Mouse (Mus musculus): ENCODE measurements around the gene Tmed11. TPM values are rescaled to one million over a fixed set of nuclear protein-coding genes. Genes with fewer than 3 reads are reported as not detected.
"Not testable (repeated sequence)": the region's sequence is repeated elsewhere in the genome, so short reads cannot be mapped to it uniquely, and the experiment has no call there.

Tmed11 gene
- not detected for total RNA-seq (2021)
- long read RNA-seq, experiment 1: 0 reads
- long read RNA-seq, experiment 2: 0 reads

- not testable (repeated sequence) for DNase-seq (ENCODE audit: low spot score in 2 of 2)
Observed at GRCm38 (mm10) chr5:108795263-108795662, at the start of gene Tmed11. Gene Tmed11 (minus strand): TSS chr5:108795363.

- DNase-seq (ENCODE audit: low spot score in 2 of 2): no peak
Observed at GRCm38 (mm10) chr5:108836156-108836555, 41.0 kb upstream of the Tmed11 start.

DNA sequence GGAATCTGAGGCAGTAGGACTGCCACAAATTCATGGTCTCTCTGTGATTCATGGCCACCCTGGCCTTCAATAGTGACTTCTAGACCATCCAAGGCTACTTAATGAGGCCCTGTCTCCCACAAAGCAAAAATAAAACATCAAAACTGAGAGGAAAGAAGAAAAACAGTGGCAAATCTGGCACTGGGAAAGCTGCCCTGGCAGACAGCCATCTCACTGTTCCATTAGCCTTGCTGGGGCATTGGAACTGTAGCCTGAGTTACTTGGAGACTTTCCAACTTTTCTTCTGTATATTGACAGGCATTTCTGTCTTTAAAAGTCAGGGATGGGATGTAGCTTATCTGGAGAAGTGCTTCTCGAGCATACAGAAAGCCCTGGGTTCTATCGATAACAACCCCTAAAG is 28.1 kb upstream of the Tmed11 start:
- no peak for DNase-seq (ENCODE audit: low spot score in 2 of 2)

- DNase-seq (ENCODE audit: low spot score in 2 of 2): not testable (repeated sequence)
Observed at GRCm38 (mm10) chr5:108808750-108809149, 13.6 kb upstream of the Tmed11 start, which contains the start of gene Vmn2r8. Gene Vmn2r8 (minus strand): TSS chr5:108808850.

DNA sequence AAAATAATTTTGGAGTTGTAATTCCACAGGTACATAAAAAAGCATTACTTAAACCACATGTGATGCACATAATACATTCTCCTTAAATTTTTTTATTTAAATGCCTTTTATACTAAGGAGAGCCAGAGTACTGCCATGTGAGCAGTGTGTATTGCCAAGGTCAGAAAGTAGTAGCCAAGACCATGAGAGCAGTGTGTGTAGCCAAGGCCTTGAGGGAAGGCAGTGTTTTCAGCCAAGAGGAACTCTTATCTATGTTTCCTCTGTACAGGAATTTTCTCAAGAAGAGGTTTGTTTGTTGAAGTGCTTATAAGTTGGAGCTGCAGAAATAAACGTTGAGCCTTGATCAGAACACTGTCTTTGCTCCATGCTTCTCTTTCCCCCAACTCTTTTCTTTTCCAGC is 8.5 kb upstream of the Tmed11 start:
- no peak for DNase-seq (ENCODE audit: low spot score in 2 of 2)

DNA sequence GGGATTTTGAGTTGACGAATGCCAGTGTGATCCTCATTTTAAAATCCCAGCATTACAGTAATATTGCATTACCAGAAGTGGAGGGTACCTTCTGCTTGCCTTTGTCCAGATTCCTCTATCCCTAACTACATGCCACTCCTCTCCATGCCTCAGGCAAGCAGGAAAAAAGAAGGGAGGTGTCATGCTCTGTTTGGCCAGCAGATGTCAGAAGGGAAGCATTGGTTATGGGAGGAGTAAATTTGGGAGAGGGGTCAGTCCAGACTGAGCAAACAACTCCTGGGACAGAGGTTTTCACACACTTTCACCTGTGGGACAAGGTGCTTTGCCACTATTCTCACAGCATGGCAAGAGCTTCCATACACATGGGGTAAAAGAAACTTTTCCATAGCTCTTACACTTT is 4.8 kb downstream of the Tmed11 start:
- peak in 1 of 2 experiments; percentile 5 for DNase-seq (ENCODE audit: low spot score in 2 of 2)

DNA sequence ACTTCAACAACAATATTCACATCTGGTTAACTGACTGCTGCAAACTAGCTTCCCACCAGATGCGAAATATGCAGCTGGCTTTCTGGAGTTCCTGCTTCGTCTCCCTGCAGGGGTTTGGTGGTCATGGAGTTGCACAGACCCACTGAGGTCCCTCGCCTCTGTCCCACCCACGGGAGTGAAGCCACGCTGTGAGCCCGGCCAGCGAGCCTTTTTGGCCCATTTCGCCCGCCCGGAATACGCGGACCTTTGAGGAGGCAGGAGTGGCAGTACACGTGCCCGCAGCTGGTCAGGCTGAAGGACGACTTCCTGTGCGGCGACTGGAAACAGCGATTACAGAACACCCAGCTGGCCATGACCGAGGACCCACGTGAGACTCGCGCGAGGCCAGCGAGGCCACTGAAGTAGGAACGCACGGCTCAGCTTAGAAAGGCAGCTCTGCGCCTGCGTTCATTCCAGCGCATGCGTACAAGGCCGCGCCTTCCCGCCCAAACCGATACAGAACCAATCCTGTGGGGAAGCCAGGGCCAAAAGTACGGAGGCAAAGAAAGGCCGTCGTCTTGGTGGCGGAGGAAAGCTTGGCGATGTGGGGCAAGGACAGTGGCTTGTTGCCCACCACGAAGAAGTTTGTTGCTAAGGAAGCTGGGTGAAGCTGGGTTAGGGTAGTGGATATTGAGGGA is 20.4 kb downstream of the Tmed11 start, which contains the start of gene Rnf212:
Rnf212 (minus strand) TSS at position 353 of the 677 bp plus-strand sequence.
- no peak for DNase-seq (ENCODE audit: low spot score in 2 of 2)

DNA sequence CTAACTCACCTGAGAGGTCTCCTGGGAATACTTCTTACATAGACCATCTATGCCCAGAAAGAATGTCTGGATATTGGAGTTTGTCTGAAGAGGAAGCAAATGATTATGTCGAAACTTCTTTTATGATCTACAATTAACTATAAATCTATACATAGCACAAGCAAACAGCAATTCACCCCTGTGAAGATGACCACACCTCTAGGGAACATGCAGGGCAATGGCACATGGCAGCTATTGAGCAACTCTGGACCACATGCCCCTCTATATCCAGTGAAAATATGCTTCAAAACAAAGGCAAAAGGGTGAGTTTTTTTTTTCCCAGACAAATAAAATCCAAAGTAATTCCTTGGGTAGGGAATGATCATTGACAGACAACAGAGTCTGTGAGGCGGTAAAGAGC is 35.2 kb downstream of the Tmed11 start:
- no peak for DNase-seq (ENCODE audit: low spot score in 2 of 2)

GRCm38 (mm10) chr5:108758396-108758795 is 36.8 kb downstream of the Tmed11 start:
- peak; percentile 8 to 45 for DNase-seq (ENCODE audit: low spot score in 2 of 2)

- not testable (repeated sequence) for DNase-seq (ENCODE audit: low spot score in 2 of 2)
Observed at GRCm38 (mm10) chr5:108751258-108751657, 43.9 kb downstream of the Tmed11 start.

- DNase-seq (ENCODE audit: low spot score in 2 of 2): no peak
Observed at GRCm38 (mm10) chr5:108750328-108751210, 44.6 kb downstream of the Tmed11 start.

DNA sequence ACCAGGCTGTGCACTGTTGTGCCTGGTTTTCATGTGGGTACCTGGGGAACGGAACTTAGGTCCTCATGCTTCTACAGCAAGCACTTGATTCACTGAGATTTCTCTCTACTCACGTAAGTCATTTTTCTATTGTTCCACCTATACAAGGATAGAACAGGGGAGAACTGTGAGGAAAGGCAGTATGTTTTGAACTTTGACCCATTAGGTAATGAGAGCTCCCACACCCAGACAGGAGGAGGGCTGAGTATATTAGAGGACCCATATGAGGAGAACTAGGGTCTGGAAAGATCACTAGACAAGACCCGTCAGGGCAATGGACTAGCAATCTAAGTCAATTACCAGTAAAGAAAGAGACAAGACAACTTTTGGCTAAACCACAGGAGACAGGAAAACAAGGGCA is 50.5 kb downstream of the Tmed11 start:
- DNase-seq (ENCODE audit: low spot score in 2 of 2): no peak

DNA sequence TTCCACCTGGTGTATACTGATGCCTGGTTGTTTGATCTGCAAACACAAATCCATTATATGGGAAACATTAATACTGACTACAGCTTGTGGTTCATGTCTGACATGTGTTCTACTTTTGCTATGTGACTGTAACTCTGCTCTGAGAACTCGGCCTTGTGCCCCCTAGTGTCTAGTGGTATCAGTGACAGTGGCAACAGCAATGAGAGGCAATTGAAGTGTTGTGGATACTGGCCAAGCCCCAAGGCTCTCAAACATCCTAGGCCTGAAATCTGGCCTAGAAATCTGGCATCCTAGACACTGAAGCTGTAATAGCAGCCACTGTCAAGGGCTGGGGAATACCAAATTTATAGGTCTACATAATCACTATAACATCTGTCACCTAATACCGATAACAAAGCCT is 51.3 kb downstream of the Tmed11 start:
- no peak for DNase-seq (ENCODE audit: low spot score in 2 of 2)

GRCm38 (mm10) chr5:108742596-108742995 is 52.6 kb downstream of the Tmed11 start:
- no peak for DNase-seq (ENCODE audit: low spot score in 2 of 2)

GRCm38 (mm10) chr5:108741844-108742243 is 53.3 kb downstream of the Tmed11 start:
- DNase-seq (ENCODE audit: low spot score in 2 of 2): no peak

- DNase-seq (ENCODE audit: low spot score in 2 of 2): no peak
Observed at GRCm38 (mm10) chr5:108727425-108727824, 67.7 kb downstream of the Tmed11 start.

Other genes starting within 250 kb of the Tmed11 start
- gene Cplx1, start 245.3 kb downstream of the Tmed11 start, total RNA-seq (2021): 100 to 1,000 TPM; 582 to 600 TPM
- gene Gak, start 165.6 kb downstream of the Tmed11 start, total RNA-seq (2021): 10 to 100 TPM; 93.4 to 97.9 TPM
- gene Tmem175, start 165.6 kb downstream of the Tmed11 start, total RNA-seq (2021): 10 to 100 TPM; 36.7 to 41.1 TPM
- 10 to 100 TPM; 10.1 to 10.9 TPM for gene Idua, start 135.0 kb downstream of the Tmed11 start, total RNA-seq (2021)
- gene Dgkq, start 125.7 kb downstream of the Tmed11 start, total RNA-seq (2021): 10 to 100 TPM; 54.1 to 55.0 TPM
- gene Slc26a1, start 119.8 kb downstream of the Tmed11 start, total RNA-seq (2021): 1 to 10 TPM; 1.4 to 2.1 TPM
- gene Fgfrl1, start 103.0 kb downstream of the Tmed11 start, total RNA-seq (2021): 10 to 100 TPM; 17.9 to 19.8 TPM
- not detected for gene Rnf212, start 20.4 kb downstream of the Tmed11 start, total RNA-seq (2021)
- gene Vmn2r8, start 13.5 kb upstream of the Tmed11 start, total RNA-seq (2021): not detected
- not detected for gene Vmn2r9, start 57.2 kb upstream of the Tmed11 start, total RNA-seq (2021)
- not detected for gene Vmn2r10, start 211.2 kb upstream of the Tmed11 start, total RNA-seq (2021)